Mouse (Mus musculus): ENCODE results near the gene Fam90a1a.

DNA sequence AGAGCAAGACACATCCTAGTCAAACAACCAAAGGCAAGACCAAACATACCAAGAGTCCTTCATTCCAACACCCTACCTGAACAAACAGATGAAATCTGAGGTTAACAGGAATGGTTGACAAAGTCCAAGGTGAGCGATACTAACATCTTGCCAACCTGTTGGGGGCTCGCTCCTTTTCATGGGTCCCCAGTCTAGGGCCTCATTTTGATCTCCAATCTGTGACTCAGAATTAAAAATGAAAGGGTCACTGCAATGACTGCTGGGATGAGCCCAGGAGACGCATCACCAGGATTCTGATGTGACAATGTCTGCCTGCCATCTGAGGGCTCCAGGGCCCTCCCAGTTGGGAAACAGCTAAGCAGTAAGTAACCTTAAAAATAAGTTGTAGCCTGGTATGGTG, 11.0 kb downstream of the Fam90a1a start, which contains the start of gene Ccdc70:
- TF ChIP-seq CTCF (IDR thresholded peaks at IDR 0.05; ENCODE audit: borderline replicate concordance, extremely low read depth, insufficient read depth, insufficient read length) (no peak), POLR2A (IDR thresholded peaks at IDR 0.05; ENCODE audit: borderline replicate concordance, extremely low read depth, insufficient read depth, insufficient read length, poor library complexity, severe bottlenecking) (no peak)

All from brain, embryonic 14.5 days (tissue).